In the genomic region with DNA sequence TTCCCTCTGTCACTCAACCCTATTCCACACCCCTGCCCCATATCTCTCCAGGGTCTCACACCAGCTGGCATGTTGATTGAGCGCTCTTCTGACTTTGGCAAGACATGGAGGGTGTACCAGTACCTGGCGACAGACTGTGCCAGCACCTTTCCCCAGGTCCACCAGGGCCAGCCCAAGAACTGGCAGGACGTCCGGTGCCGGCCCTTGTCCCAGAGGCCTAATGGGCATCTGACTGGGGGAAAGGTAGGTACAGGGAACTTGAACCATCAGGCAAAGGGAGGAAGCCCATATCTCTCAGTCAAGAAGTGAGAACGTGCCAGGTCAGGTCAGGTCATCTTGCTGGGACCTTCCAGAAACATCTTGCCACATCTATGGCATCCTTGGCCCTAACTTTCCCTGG, we compare ENCODE assay signal across 21 mouse cellular contexts. TPM values are rescaled to one million over a fixed set of nuclear protein-coding genes. Genes with fewer than 3 reads are reported as not detected.
DNase-seq lines count a peak whose midpoint lies in the region; ATAC-seq and TF ChIP-seq lines count a peak whose summit lies in the region.
"Had no signal": no experiment of that assay in that cellular context is flagged by ENCODE, and none has a peak within 500 bp of the region (broad histone marks: within the 10 kb centered on the region; RNA-seq: fewer than 3 reads in every experiment).

No protein-coding gene starts in this region.

- H3K36me3 ChIP-seq in limb, embryonic 11.5 days (ENCODE audit: control insufficient read depth, insufficient read depth, low read length): no peaks in the 10 kb centered on the region
- no peaks in the 10 kb centered on the region for H3K36me3 ChIP-seq in limb, embryonic 10.5 days
- H3K36me3 ChIP-seq: forebrain, embryonic 10.5 days; G1E; heart, embryonic 13.5 days had no signal

- H3K27me3 ChIP-seq in limb, embryonic 11.5 days (ENCODE audit: control insufficient read depth, insufficient read depth, low read length): no peaks in the 10 kb centered on the region
- no peaks in the 10 kb centered on the region for H3K27me3 ChIP-seq in limb, embryonic 10.5 days (ENCODE audit: low read depth, poor library complexity, severe bottlenecking)
- H3K27me3 ChIP-seq: CH12.LX; forebrain, embryonic 13.5 days; heart, embryonic 13.5 days; Patski had no signal

- TF ChIP-seq CTCF in gastrocnemius, adult 2 months (IDR thresholded peaks at IDR 0.05): no peak

- H3K9ac ChIP-seq in limb, embryonic 11.5 days (ENCODE audit: low read length): no peak overlapping the region
- H3K9ac ChIP-seq: forebrain, embryonic 13.5 days; heart, embryonic 13.5 days; hindbrain, embryonic 14.5 days had no signal

- 0 out of 2 replicates have a peak, but pooled peaks have one; percentile 33 for ATAC-seq in limb, embryonic 11.5 days (ENCODE audit: insufficient number of reproducible peaks, low FRiP score, low TSS enrichment, low read depth)
- ATAC-seq: forebrain, embryonic 13.5 days; forebrain, embryonic 16.5 days; hindbrain, postnatal 0 days; intestine, embryonic 16.5 days; Patski had no signal

- WGBS in limb, embryonic 11.5 days: 85% methylated on average over 6 of the region's 6 CpGs
- 92% methylated on average over 6 of the region's 6 CpGs for WGBS in limb, embryonic 10.5 days

- no peaks in the 10 kb centered on the region for H3K4me1 ChIP-seq in limb, embryonic 11.5 days (ENCODE audit: control insufficient read depth, insufficient read depth, low read length)
- peaks cover 2% of the 10 kb centered on the region; the same call in 1 of the 2 replicates for H3K4me1 ChIP-seq in limb, embryonic 10.5 days
- peaks cover 10% of the 10 kb centered on the region for H3K4me1 ChIP-seq in brown adipose tissue, adult 24 weeks (ENCODE audit: control insufficient read depth, insufficient read depth, insufficient read length, low read length)
- H3K4me1 ChIP-seq: forebrain, embryonic 13.5 days had no signal

- H3K4me3 ChIP-seq in gastrocnemius, adult 2 months: no peak overlapping the region
- H3K4me3 ChIP-seq in limb, embryonic 11.5 days (ENCODE audit: low read depth, low read length): no peak overlapping the region
- H3K4me3 ChIP-seq in limb, embryonic 10.5 days: no peak overlapping the region
- H3K4me3 ChIP-seq in brown adipose tissue, adult 24 weeks (ENCODE audit: insufficient read depth, low read depth, low read length): no peak overlapping the region
- H3K4me3 ChIP-seq: forebrain, embryonic 10.5 days; forebrain, embryonic 13.5 days; heart, embryonic 13.5 days had no signal

- DNase-seq in adrenal gland, postnatal 10 days: peak; percentile 53
- DNase-seq in adrenal gland, postnatal 25 days: no peak
- peak; percentile 16 for DNase-seq in gastrocnemius, adult 2 months
- no peak for DNase-seq in gastrocnemius, postnatal 4 days (ENCODE audit: low spot score in 2 of 2)
- DNase-seq in limb, embryonic 11.5 days (ENCODE audit: low spot score): no peak
- DNase-seq in limb, embryonic 10.5 days (ENCODE audit: low spot score): no peak
- DNase-seq: cerebellum, adult 11 months; cerebellum, adult 9-11 months had no signal

- H3K4me2 ChIP-seq in limb, embryonic 11.5 days (ENCODE audit: low read depth, severe bottlenecking): no peak overlapping the region
- H3K4me2 ChIP-seq: forebrain, embryonic 13.5 days; heart, embryonic 13.5 days; hindbrain, embryonic 14.5 days had no signal

- H3K27ac ChIP-seq in gastrocnemius, adult 2 months: no peak overlapping the region
- no peak overlapping the region for H3K27ac ChIP-seq in limb, embryonic 11.5 days (replicated peaks; ENCODE audit: low read depth, low read length)
- H3K27ac ChIP-seq in limb, embryonic 10.5 days: no peak overlapping the region
- H3K27ac ChIP-seq in brown adipose tissue, adult 24 weeks (replicated peaks; ENCODE audit: low read depth, low read length): peak overlapping the region; percentile 94
- H3K27ac ChIP-seq: forebrain, embryonic 10.5 days; forebrain, embryonic 13.5 days; heart, embryonic 13.5 days; hindbrain, embryonic 14.5 days; hindbrain, postnatal 0 days had no signal

- no peaks in the 10 kb centered on the region for H3K9me3 ChIP-seq in limb, embryonic 11.5 days (ENCODE audit: control insufficient read depth, low read length)
- no peaks in the 10 kb centered on the region for H3K9me3 ChIP-seq in limb, embryonic 10.5 days (replicated peaks)
- H3K9me3 ChIP-seq: forebrain, embryonic 10.5 days; forebrain, embryonic 13.5 days; G1E; heart, embryonic 13.5 days had no signal

- intact Hi-C loops in gastrocnemius, adult 2 months (cut with DNase I): loop anchor here (1.0 kb wide), 2 partner anchors 68 to 115 kb away; no protein-coding TSS in a partner anchor

RNA-seq across cellular contexts. Expression of a gene that starts 46.4 kb away (rescaled TPM):
- 1 to 10 TPM in 1 of 2 experiments, under 1 TPM in 1; 0.69 to 1.0 TPM for total RNA-seq in adrenal gland, postnatal 10 days (2021)
- 0.12 TPM in 1 of 2 replicates, not detected in the other for total RNA-seq in adrenal gland, postnatal 25 days (2021)
- total RNA-seq in gastrocnemius, adult 2 months (2021): under 1 TPM in 1 of 2 experiments, not detected in 1; 0.22 TPM
- 1 to 10 TPM; 1.0 to 1.2 TPM for total RNA-seq in gastrocnemius, postnatal 4 days (2021)
- 12.2 and 17.1 TPM in 2 replicates for polyA plus RNA-seq in limb, embryonic 11.5 days (2014; fragmentation: Nextera tagmentation; extraction: Ambion mirVana)
- 8.2 and 13.2 TPM in 2 replicates for polyA plus RNA-seq in limb, embryonic 10.5 days (2016; fragmentation: Nextera tagmentation; extraction: Ambion mirVana)
- not detected in 2 replicates for polyA plus RNA-seq in brown adipose tissue, adult 24 weeks (2012; ENCODE audit: insufficient read depth, insufficient read length, missing spikeins)
- total RNA-seq: CH12.LX, G1E had no signal
- polyA plus RNA-seq: G1E; inflammation-experienced regulatory T-cells, adult 6 months had no signal

RNA-seq across cellular contexts. Expression of a gene that starts 50.7 kb away (rescaled TPM):
- total RNA-seq in adrenal gland, postnatal 10 days (2021): 100 to 1,000 TPM; 138 to 255 TPM
- total RNA-seq in adrenal gland, postnatal 25 days (2021): 62.3 and 98.6 TPM in 2 replicates
- 10 to 100 TPM; 18.7 to 29.3 TPM for total RNA-seq in gastrocnemius, adult 2 months (2021)
- total RNA-seq in gastrocnemius, postnatal 4 days (2021): 10 to 100 TPM; 45.2 to 61.4 TPM
- polyA plus RNA-seq in limb, embryonic 11.5 days (2014; fragmentation: Nextera tagmentation; extraction: Ambion mirVana): 6.2 and 6.9 TPM in 2 replicates
- polyA plus RNA-seq in limb, embryonic 10.5 days (2016; fragmentation: Nextera tagmentation; extraction: Ambion mirVana): 4.6 and 6.3 TPM in 2 replicates
- polyA plus RNA-seq in brown adipose tissue, adult 24 weeks (2012; ENCODE audit: insufficient read depth, insufficient read length, missing spikeins): 473 and 1,174 TPM in 2 replicates
- total RNA-seq: CH12.LX, G1E had no signal
- polyA plus RNA-seq: G1E, Patski had no signal

RNA-seq across cellular contexts. Expression of a gene that starts 59.8 kb away (rescaled TPM):
- 100 to 1,000 TPM in 1 of 2 experiments, 10 to 100 TPM in 1; 47.9 to 110 TPM for total RNA-seq in adrenal gland, postnatal 10 days (2021)
- total RNA-seq in adrenal gland, postnatal 25 days (2021): 71.0 and 74.2 TPM in 2 replicates
- total RNA-seq in gastrocnemius, adult 2 months (2021): 1 to 10 TPM; 5.8 to 7.0 TPM
- 1 to 10 TPM; 3.7 to 3.9 TPM for total RNA-seq in gastrocnemius, postnatal 4 days (2021)
- polyA plus RNA-seq in limb, embryonic 11.5 days (2014; fragmentation: Nextera tagmentation; extraction: Ambion mirVana): 0.16 and 0.23 TPM in 2 replicates
- not detected in 2 replicates for polyA plus RNA-seq in limb, embryonic 10.5 days (2016; fragmentation: Nextera tagmentation; extraction: Ambion mirVana)
- 219 and 423 TPM in 2 replicates for polyA plus RNA-seq in brown adipose tissue, adult 24 weeks (2012; ENCODE audit: insufficient read depth, insufficient read length, missing spikeins)
- polyA plus RNA-seq: G1E; hindbrain, embryonic 11.5 days; hindbrain, embryonic 14.5 days had no signal

Comparison
In these comparisons a context has a peak if more than half of its experiments do, and no peak if none do; other contexts are left out.
1. DNase-seq: peak in adrenal gland, postnatal 10 days (single experiment) and gastrocnemius, adult 2 months (single experiment); none in adrenal gland, postnatal 25 days (single experiment), gastrocnemius, postnatal 4 days (0 of 2), limb, embryonic 11.5 days (single experiment) and limb, embryonic 10.5 days (single experiment).